Mouse (Mus musculus): ENCODE results near the gene Tsc22d2. TPM values are rescaled to one million over a fixed set of nuclear protein-coding genes. Genes with fewer than 3 reads are reported as not detected.

Gene Tsc22d2
- polyA plus RNA-seq, 1 experiment from 2014 or later: 13.6 TPM

DNA sequence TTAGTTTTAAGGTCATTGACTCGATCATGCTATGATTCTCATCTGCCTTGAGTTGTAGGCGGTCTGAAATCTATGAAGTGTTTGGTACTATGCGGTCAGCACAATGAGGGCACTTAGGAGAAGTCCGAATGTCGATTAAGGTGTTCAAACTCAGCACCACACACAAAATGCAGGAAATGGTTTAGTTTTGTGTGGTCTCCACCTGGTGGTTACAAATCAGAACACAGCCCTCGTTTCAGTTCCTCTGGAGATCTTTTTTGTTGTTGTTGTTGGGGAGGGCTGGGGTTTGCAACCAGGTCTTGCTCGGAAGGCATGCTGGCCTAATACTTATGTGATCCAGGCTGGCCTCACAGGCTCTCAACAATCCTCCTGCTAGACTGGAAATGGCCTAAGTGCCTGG, 76.3 kb downstream of the Tsc22d2 start:
- no peak overlapping the region for H3K4me3 ChIP-seq (ENCODE audit: low read depth, low read length)
- no peak overlapping the region for H3K4me2 ChIP-seq (ENCODE audit: low read depth)
- DNase-seq (ENCODE audit: low spot score): no peak
- no peak for ATAC-seq (ENCODE audit: insufficient read depth, low FRiP score, low TSS enrichment)
- no peaks in the 10 kb centered on the region for H3K36me3 ChIP-seq (ENCODE audit: control insufficient read depth, insufficient read depth, low read length)
- no peaks in the 10 kb centered on the region for H3K9me3 ChIP-seq (ENCODE audit: control insufficient read depth, low read length)
- 84% methylated on average over 7 of the region's 7 CpGs for WGBS
- no peak overlapping the region for H3K9ac ChIP-seq (ENCODE audit: low read length)
- H3K4me1 ChIP-seq (ENCODE audit: control insufficient read depth, insufficient read depth, low read length): no peaks in the 10 kb centered on the region
- no peak overlapping the region for H3K27ac ChIP-seq (ENCODE audit: low read depth, low read length)
- H3K27me3 ChIP-seq (ENCODE audit: control insufficient read depth, insufficient read depth, low read length): no peaks in the 10 kb centered on the region

GRCm38 (mm10) chr3:58493621-58494020, 79.1 kb downstream of the Tsc22d2 start:
- no peak overlapping the region for H3K27ac ChIP-seq (ENCODE audit: low read depth, low read length)
- H3K4me2 ChIP-seq (ENCODE audit: low read depth): no peak overlapping the region
- H3K36me3 ChIP-seq (ENCODE audit: control insufficient read depth, insufficient read depth, low read length): no peaks in the 10 kb centered on the region
- H3K4me3 ChIP-seq (ENCODE audit: low read depth, low read length): no peak overlapping the region
- ATAC-seq (ENCODE audit: insufficient read depth, low FRiP score, low TSS enrichment) (no peak), DNase-seq (ENCODE audit: low spot score) (no peak)
- no peaks in the 10 kb centered on the region for H3K4me1 ChIP-seq (ENCODE audit: control insufficient read depth, insufficient read depth, low read length)
- no peaks in the 10 kb centered on the region for H3K27me3 ChIP-seq (ENCODE audit: control insufficient read depth, insufficient read depth, low read length)
- H3K9ac ChIP-seq (ENCODE audit: low read length): no peak overlapping the region
- WGBS: 86% methylated on average over 4 of the region's 4 CpGs
- H3K9me3 ChIP-seq (ENCODE audit: control insufficient read depth, low read length): no peaks in the 10 kb centered on the region

- H3K4me3 ChIP-seq (ENCODE audit: low read depth, low read length): no peak overlapping the region
- no peaks in the 10 kb centered on the region for H3K36me3 ChIP-seq (ENCODE audit: control insufficient read depth, insufficient read depth, low read length)
- H3K4me2 ChIP-seq (ENCODE audit: low read depth): no peak overlapping the region
- no peak for ATAC-seq (ENCODE audit: insufficient read depth, low FRiP score, low TSS enrichment)
- no peak overlapping the region for H3K27ac ChIP-seq (ENCODE audit: low read depth, low read length)
- H3K9ac ChIP-seq (ENCODE audit: low read length): no peak overlapping the region
- WGBS: 77% methylated on average over 2 of the region's 2 CpGs
- H3K9me3 ChIP-seq (ENCODE audit: control insufficient read depth, low read length): no peaks in the 10 kb centered on the region
- DNase-seq (ENCODE audit: low spot score): no peak
- no peaks in the 10 kb centered on the region for H3K4me1 ChIP-seq (ENCODE audit: control insufficient read depth, insufficient read depth, low read length)
- H3K27me3 ChIP-seq (ENCODE audit: control insufficient read depth, insufficient read depth, low read length): no peaks in the 10 kb centered on the region
These were observed 87.4 kb downstream of the Tsc22d2 start for GRCm38 (mm10) chr3:58501961-58502360.

- H3K4me2 ChIP-seq (ENCODE audit: low read depth): no peak overlapping the region
- H3K9ac ChIP-seq (ENCODE audit: low read length): no peak overlapping the region
- ATAC-seq (ENCODE audit: insufficient read depth, low FRiP score, low TSS enrichment) (no peak), DNase-seq (ENCODE audit: low spot score) (no peak)
- H3K9me3 ChIP-seq (ENCODE audit: control insufficient read depth, low read length): no peaks in the 10 kb centered on the region
- no peak overlapping the region for H3K27ac ChIP-seq (ENCODE audit: low read depth, low read length)
- H3K27me3 ChIP-seq (ENCODE audit: control insufficient read depth, insufficient read depth, low read length): no peaks in the 10 kb centered on the region
- no peaks in the 10 kb centered on the region for H3K4me1 ChIP-seq (ENCODE audit: control insufficient read depth, insufficient read depth, low read length)
- H3K36me3 ChIP-seq (ENCODE audit: control insufficient read depth, insufficient read depth, low read length): no peaks in the 10 kb centered on the region
- 58% methylated on average over 3 of the region's 3 CpGs for WGBS
- no peak overlapping the region for H3K4me3 ChIP-seq (ENCODE audit: low read depth, low read length)
These were observed 89.3 kb downstream of the Tsc22d2 start for GRCm38 (mm10) chr3:58503720-58504333.

DNA sequence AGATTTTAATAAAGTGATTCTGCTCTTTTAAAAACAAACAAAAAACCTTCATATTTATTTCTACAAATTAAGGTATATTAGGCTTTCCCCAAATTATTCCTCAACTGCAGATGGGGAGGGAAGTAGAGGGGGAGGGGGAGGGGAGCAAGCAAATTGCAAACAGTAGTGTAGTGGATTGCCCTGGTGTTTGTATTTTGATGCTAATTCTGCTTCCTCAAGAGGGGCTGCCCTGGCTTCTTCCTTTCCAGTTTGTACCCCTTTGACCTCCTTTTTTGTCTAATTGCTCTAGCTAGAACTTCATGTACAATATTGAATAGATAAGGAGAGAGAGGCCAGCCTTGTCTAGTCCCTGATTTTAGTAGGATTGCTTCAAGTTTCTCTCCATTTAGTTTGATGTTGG, 90.2 kb downstream of the Tsc22d2 start:
- H3K4me1 ChIP-seq (ENCODE audit: control insufficient read depth, insufficient read depth, low read length): no peaks in the 10 kb centered on the region
- no peaks in the 10 kb centered on the region for H3K36me3 ChIP-seq (ENCODE audit: control insufficient read depth, insufficient read depth, low read length)
- DNase-seq (ENCODE audit: low spot score) (no peak), ATAC-seq (ENCODE audit: insufficient read depth, low FRiP score, low TSS enrichment) (no peak)
- H3K9ac ChIP-seq (ENCODE audit: low read length): no peak overlapping the region
- H3K4me3 ChIP-seq (ENCODE audit: low read depth, low read length): no peak overlapping the region
- H3K27me3 ChIP-seq (ENCODE audit: control insufficient read depth, insufficient read depth, low read length): no peaks in the 10 kb centered on the region
- no peaks in the 10 kb centered on the region for H3K9me3 ChIP-seq (ENCODE audit: control insufficient read depth, low read length)
- no peak overlapping the region for H3K4me2 ChIP-seq (ENCODE audit: low read depth)
- no peak overlapping the region for H3K27ac ChIP-seq (ENCODE audit: low read depth, low read length)

DNA sequence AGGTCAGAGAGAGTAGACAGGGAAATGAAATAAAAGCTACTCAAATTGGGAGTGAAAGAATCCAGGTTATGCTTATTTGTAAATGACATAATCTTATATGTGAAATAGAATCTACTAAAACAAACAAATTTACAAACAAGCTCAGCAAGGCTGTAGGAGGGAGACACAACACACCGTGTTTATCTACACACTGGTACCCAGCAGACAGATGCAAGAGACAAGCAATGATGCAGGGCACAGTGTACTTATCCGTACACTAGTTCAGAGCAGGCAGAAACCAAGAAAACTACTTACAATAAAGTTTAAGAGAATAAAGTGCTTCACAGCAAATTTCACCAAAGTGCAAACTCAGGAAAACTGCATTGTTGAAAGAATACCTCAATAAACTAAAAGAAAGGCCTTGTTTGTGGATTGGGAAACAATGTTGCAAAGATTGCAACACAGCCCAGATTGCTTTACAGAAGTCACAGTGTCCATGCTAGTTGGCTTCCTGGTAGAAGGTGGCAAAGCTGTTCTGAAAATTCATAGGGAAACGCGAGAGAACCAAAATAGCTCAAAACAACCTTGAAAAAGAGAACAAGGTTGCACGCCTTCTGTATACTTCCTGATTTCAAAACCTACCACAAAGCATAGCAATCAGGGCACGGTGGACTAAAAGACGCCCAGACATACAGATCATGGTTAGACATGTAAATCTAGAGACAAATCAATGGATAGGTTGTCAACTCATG, 93.7 kb downstream of the Tsc22d2 start:
- ATAC-seq (ENCODE audit: insufficient read depth, low FRiP score, low TSS enrichment) (no peak), DNase-seq (ENCODE audit: low spot score) (no peak)
- no peaks in the 10 kb centered on the region for H3K27me3 ChIP-seq (ENCODE audit: control insufficient read depth, insufficient read depth, low read length)
- H3K27ac ChIP-seq (ENCODE audit: low read depth, low read length): no peak overlapping the region
- no peaks in the 10 kb centered on the region for H3K36me3 ChIP-seq (ENCODE audit: control insufficient read depth, insufficient read depth, low read length)
- no peak overlapping the region for H3K4me2 ChIP-seq (ENCODE audit: low read depth)
- H3K4me1 ChIP-seq (ENCODE audit: control insufficient read depth, insufficient read depth, low read length): no peaks in the 10 kb centered on the region
- H3K4me3 ChIP-seq (ENCODE audit: low read depth, low read length): no peak overlapping the region
- no peak overlapping the region for H3K9ac ChIP-seq (ENCODE audit: low read length)
- 86% methylated on average over 7 of the region's 7 CpGs for WGBS
- H3K9me3 ChIP-seq (ENCODE audit: control insufficient read depth, low read length): no peaks in the 10 kb centered on the region

- DNase-seq (ENCODE audit: low spot score): no peak
- H3K27me3 ChIP-seq (ENCODE audit: control insufficient read depth, insufficient read depth, low read length): no peaks in the 10 kb centered on the region
- H3K4me3 ChIP-seq (ENCODE audit: low read depth, low read length): no peak overlapping the region
- no peaks in the 10 kb centered on the region for H3K36me3 ChIP-seq (ENCODE audit: control insufficient read depth, insufficient read depth, low read length)
- no peaks in the 10 kb centered on the region for H3K4me1 ChIP-seq (ENCODE audit: control insufficient read depth, insufficient read depth, low read length)
- H3K4me2 ChIP-seq (ENCODE audit: low read depth): no peak overlapping the region
- no peak for ATAC-seq (ENCODE audit: insufficient read depth, low FRiP score, low TSS enrichment)
- H3K9ac ChIP-seq (ENCODE audit: low read length): no peak overlapping the region
- H3K9me3 ChIP-seq (ENCODE audit: control insufficient read depth, low read length): no peaks in the 10 kb centered on the region
- H3K27ac ChIP-seq (ENCODE audit: low read depth, low read length): no peak overlapping the region
These were observed 97.1 kb downstream of the Tsc22d2 start for GRCm38 (mm10) chr3:58511581-58511980.

- ATAC-seq (ENCODE audit: insufficient read depth, low FRiP score, low TSS enrichment): no peak
- Histone ChIP-seq H3K4me1 (ENCODE audit: control insufficient read depth, insufficient read depth, low read length) (no peaks in the 10 kb centered on the region), H3K9ac (ENCODE audit: low read length) (no peak overlapping the region), H3K36me3 (ENCODE audit: control insufficient read depth, insufficient read depth, low read length) (no peaks in the 10 kb centered on the region), H3K27ac (ENCODE audit: low read depth, low read length) (no peak overlapping the region), H3K4me2 (ENCODE audit: low read depth) (no peak overlapping the region), H3K4me3 (ENCODE audit: low read depth, low read length) (no peak overlapping the region), H3K9me3 (ENCODE audit: control insufficient read depth, low read length) (no peaks in the 10 kb centered on the region), H3K27me3 (ENCODE audit: control insufficient read depth, insufficient read depth, low read length) (no peaks in the 10 kb centered on the region)
- DNase-seq (ENCODE audit: low spot score): no peak
- WGBS: 82% methylated on average over 3 of the region's 3 CpGs
These were observed 98.2 kb downstream of the Tsc22d2 start for GRCm38 (mm10) chr3:58512740-58513139.

DNA sequence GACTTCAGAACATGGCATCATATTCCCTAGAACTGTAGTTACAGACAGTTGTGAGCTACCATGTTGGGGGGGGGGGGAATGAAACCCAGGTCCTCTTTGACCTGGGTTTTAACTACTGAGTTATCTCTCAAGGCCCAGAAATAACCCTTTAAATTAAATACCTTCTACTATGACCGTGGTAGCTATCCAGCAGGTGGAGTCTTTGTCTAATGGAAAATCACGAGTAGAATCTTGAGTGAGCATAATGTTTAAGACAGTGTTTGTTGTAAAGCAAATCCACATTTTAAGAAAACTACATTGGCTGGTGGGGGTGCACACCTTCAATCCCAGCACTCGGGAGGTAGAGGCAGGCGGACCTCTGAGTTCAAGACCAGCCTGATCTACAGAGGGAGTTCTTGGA, 99.0 kb downstream of the Tsc22d2 start:
- H3K9me3 ChIP-seq (ENCODE audit: control insufficient read depth, low read length): no peaks in the 10 kb centered on the region
- no peaks in the 10 kb centered on the region for H3K36me3 ChIP-seq (ENCODE audit: control insufficient read depth, insufficient read depth, low read length)
- H3K4me1 ChIP-seq (ENCODE audit: control insufficient read depth, insufficient read depth, low read length): no peaks in the 10 kb centered on the region
- ATAC-seq (ENCODE audit: insufficient read depth, low FRiP score, low TSS enrichment) (no peak), DNase-seq (ENCODE audit: low spot score) (no peak)
- no peak overlapping the region for H3K4me3 ChIP-seq (ENCODE audit: low read depth, low read length)
- no peak overlapping the region for H3K27ac ChIP-seq (ENCODE audit: low read depth, low read length)
- H3K4me2 ChIP-seq (ENCODE audit: low read depth): no peak overlapping the region
- H3K27me3 ChIP-seq (ENCODE audit: control insufficient read depth, insufficient read depth, low read length): no peaks in the 10 kb centered on the region
- 79% methylated on average over 4 of the region's 4 CpGs for WGBS
- H3K9ac ChIP-seq (ENCODE audit: low read length): no peak overlapping the region

Measured in neural tube, embryonic 11.5 days (tissue).